Mouse (Mus musculus): ENCODE measurements at regions not wholly inside any gene's neighbourhood (a gene's known extent, or its start where the extent isn't known, plus 50 kb on each side); places are given as distances from the start of the nearest gene placed in this dataset.
A peak's percentile ranks its signal among the peaks of the same experiment; 100 is the strongest.

- intact Hi-C loops (cut with DNase I) = no loop called here
Measured at GRCm38 (mm10) chr2:128445443-128445842, 145.6 kb upstream of the Spdye4c start.

GRCm38 (mm10) chr2:128449294-128449693, 141.7 kb upstream of the Spdye4c start:
- DNase-seq (ENCODE audit: low spot score in 2 of 2) = no peak
- intact Hi-C loops (cut with DNase I) = no loop called here

More at GRCm38 (mm10) chr2:128445443-128445842, 145.6 kb upstream of the Spdye4c start:
- no peak for DNase-seq (ENCODE audit: low spot score in 2 of 2)

GRCm38 (mm10) chr2:128450045-128450444, 141.0 kb upstream of the Spdye4c start:
- DNase-seq (ENCODE audit: low spot score in 2 of 2) = no peak
- intact Hi-C loops (cut with DNase I) = no loop called here

- DNase-seq (ENCODE audit: low spot score in 2 of 2) = no peak
- intact Hi-C loops (cut with DNase I) = no loop called here
Measured at GRCm38 (mm10) chr2:128451554-128452239, 139.3 kb upstream of the Spdye4c start.

- intact Hi-C loops (cut with DNase I) = no loop called here
- DNase-seq (ENCODE audit: low spot score in 2 of 2) = no peak
Measured at GRCm38 (mm10) chr2:128452582-128452981, 138.4 kb upstream of the Spdye4c start.

GRCm38 (mm10) chr2:128454509-128454908, 136.5 kb upstream of the Spdye4c start:
- intact Hi-C loops (cut with DNase I) = no loop called here
- no peak for DNase-seq (ENCODE audit: low spot score in 2 of 2)

- intact Hi-C loops (cut with DNase I) = no loop called here
- DNase-seq (ENCODE audit: low spot score in 2 of 2) = peak in 1 of 2 experiments; percentile 53
Measured at GRCm38 (mm10) chr2:128457591-128458209, 133.3 kb upstream of the Spdye4c start.

GRCm38 (mm10) chr2:128465214-128465984, 125.6 kb upstream of the Spdye4c start:
- intact Hi-C loops (cut with DNase I) = no loop called here
- DNase-seq (ENCODE audit: low spot score in 2 of 2) = peak; percentile 17 to 40

GRCm38 (mm10) chr2:128467490-128468245, 123.3 kb upstream of the Spdye4c start:
- DNase-seq (ENCODE audit: low spot score in 2 of 2) = peak in 1 of 2 experiments; percentile 43
- intact Hi-C loops (cut with DNase I) = no loop called here

GRCm38 (mm10) chr2:128468323-128468722, 122.7 kb upstream of the Spdye4c start:
- intact Hi-C loops (cut with DNase I) = no loop called here
- DNase-seq (ENCODE audit: low spot score in 2 of 2) = no peak

GRCm38 (mm10) chr2:128470351-128470750, 120.7 kb upstream of the Spdye4c start:
- DNase-seq (ENCODE audit: low spot score in 2 of 2) = no peak
- intact Hi-C loops (cut with DNase I) = no loop called here

- DNase-seq (ENCODE audit: low spot score in 2 of 2) = no peak
- intact Hi-C loops (cut with DNase I) = no loop called here
Measured at GRCm38 (mm10) chr2:128473241-128473954, 117.6 kb upstream of the Spdye4c start.

GRCm38 (mm10) chr2:128473997-128474396, 117.0 kb upstream of the Spdye4c start:
- intact Hi-C loops (cut with DNase I) = no loop called here

GRCm38 (mm10) chr2:128477242-128477641, 113.8 kb upstream of the Spdye4c start:
- DNase-seq (ENCODE audit: low spot score in 2 of 2) = no peak
- intact Hi-C loops (cut with DNase I) = no loop called here

More at GRCm38 (mm10) chr2:128473997-128474396, 117.0 kb upstream of the Spdye4c start:
- no peak for DNase-seq (ENCODE audit: low spot score in 2 of 2)

GRCm38 (mm10) chr2:128491217-128491877, 99.7 kb upstream of the Spdye4c start:
- DNase-seq (ENCODE audit: low spot score in 2 of 2) = no peak

GRCm38 (mm10) chr2:128493871-128494270, 97.1 kb upstream of the Spdye4c start:
- intact Hi-C loops (cut with DNase I) = no loop called here
- DNase-seq (ENCODE audit: low spot score in 2 of 2) = peak in 1 of 2 experiments; percentile 20

More at GRCm38 (mm10) chr2:128491217-128491877, 99.7 kb upstream of the Spdye4c start:
- intact Hi-C loops (cut with DNase I) = no loop called here

- intact Hi-C loops (cut with DNase I) = no loop called here
- DNase-seq (ENCODE audit: low spot score in 2 of 2) = peak; percentile 3 to 53
Measured at GRCm38 (mm10) chr2:128497891-128498290, 93.1 kb upstream of the Spdye4c start.

- DNase-seq (ENCODE audit: low spot score in 2 of 2) = peak; percentile 5 to 64
- intact Hi-C loops (cut with DNase I) = no loop called here
Measured at GRCm38 (mm10) chr2:128498611-128499010, 92.4 kb upstream of the Spdye4c start.
